Mouse (Mus musculus): Measurements from ENCODE around the gene Sdk2. TPM values are rescaled to one million over a fixed set of nuclear protein-coding genes. Genes with fewer than 3 reads are reported as not detected.

Sdk2 gene
- polyA plus RNA-seq, 1 experiment from 2014 or later: 1.9 TPM

GRCm38 (mm10) chr11:113948676-113949075, 118.2 kb downstream of the Sdk2 start:
- Histone ChIP-seq H3K27ac (replicated peaks) (no peak overlapping the region), H3K4me1 (peaks cover 54% of the 10 kb centered on the region), H3K36me3 (replicated peaks) (no peaks in the 10 kb centered on the region), H3K9me3 (no peaks in the 10 kb centered on the region), H3K27me3 (replicated peaks; ENCODE audit: low read depth, poor library complexity, severe bottlenecking) (0 out of 2 replicates have a peak, but pooled peaks cover 5% of the 10 kb centered on the region), H3K4me3 (no peak overlapping the region)
- no peak for DNase-seq (ENCODE audit: low spot score)
- 87% methylated on average over 8 of the region's 8 CpGs for WGBS

GRCm38 (mm10) chr11:113942101-113942735, 124.6 kb downstream of the Sdk2 start:
- 56% methylated on average over 9 of the region's 9 CpGs for WGBS
- Histone ChIP-seq H3K27me3 (replicated peaks; ENCODE audit: low read depth, poor library complexity, severe bottlenecking) (peaks cover 11% of the 10 kb centered on the region; the same call in 1 of the 2 replicates), H3K27ac (replicated peaks) (no peak overlapping the region)

GRCm38 (mm10) chr11:113933678-113934077, 133.2 kb downstream of the Sdk2 start:
- no peaks in the 10 kb centered on the region for H3K9me3 ChIP-seq
- WGBS: 65% methylated on average over 9 of the region's 9 CpGs
- no peak overlapping the region for H3K27ac ChIP-seq (replicated peaks)
- H3K36me3 ChIP-seq (replicated peaks): no peaks in the 10 kb centered on the region
- no peak for DNase-seq (ENCODE audit: low spot score)
- no peaks in the 10 kb centered on the region for H3K27me3 ChIP-seq (replicated peaks; ENCODE audit: low read depth, poor library complexity, severe bottlenecking)
- peaks cover 56% of the 10 kb centered on the region for H3K4me1 ChIP-seq
- H3K4me3 ChIP-seq: no peak overlapping the region

More at GRCm38 (mm10) chr11:113942101-113942735, 124.6 kb downstream of the Sdk2 start:
- Histone ChIP-seq H3K9me3 (no peaks in the 10 kb centered on the region), H3K4me3 (no peak overlapping the region), H3K4me1 (peaks cover 41% of the 10 kb centered on the region), H3K36me3 (replicated peaks) (no peaks in the 10 kb centered on the region)
- no peak for DNase-seq (ENCODE audit: low spot score)

GRCm38 (mm10) chr11:113932909-113933308, 133.9 kb downstream of the Sdk2 start:
- H3K27me3 ChIP-seq (replicated peaks; ENCODE audit: low read depth, poor library complexity, severe bottlenecking): no peaks in the 10 kb centered on the region
- 83% methylated on average over 7 of the region's 7 CpGs for WGBS
- no peak overlapping the region for H3K4me3 ChIP-seq
- H3K4me1 ChIP-seq: peaks cover 63% of the 10 kb centered on the region
- DNase-seq (ENCODE audit: low spot score): no peak
- no peak overlapping the region for H3K27ac ChIP-seq (replicated peaks)
- H3K36me3 ChIP-seq (replicated peaks): no peaks in the 10 kb centered on the region
- no peaks in the 10 kb centered on the region for H3K9me3 ChIP-seq

GRCm38 (mm10) chr11:113931701-113932100, 135.1 kb downstream of the Sdk2 start:
- Histone ChIP-seq H3K36me3 (replicated peaks) (no peaks in the 10 kb centered on the region), H3K4me3 (no peak overlapping the region), H3K27ac (replicated peaks) (0 out of 2 replicates have a peak overlapping the region, but pooled peaks have one; percentile 41), H3K9me3 (no peaks in the 10 kb centered on the region), H3K4me1 (peaks cover 66% of the 10 kb centered on the region), H3K27me3 (replicated peaks; ENCODE audit: low read depth, poor library complexity, severe bottlenecking) (no peaks in the 10 kb centered on the region)
- WGBS: 47% methylated on average over 4 of the region's 4 CpGs
- DNase-seq (ENCODE audit: low spot score): no peak

- H3K27ac ChIP-seq (replicated peaks): no peak overlapping the region
- 86% methylated on average over 11 of the region's 11 CpGs for WGBS
- no peaks in the 10 kb centered on the region for H3K9me3 ChIP-seq
- no peaks in the 10 kb centered on the region for H3K27me3 ChIP-seq (replicated peaks; ENCODE audit: low read depth, poor library complexity, severe bottlenecking)
- no peak overlapping the region for H3K4me3 ChIP-seq
- H3K4me1 ChIP-seq: peaks cover 59% of the 10 kb centered on the region
- DNase-seq (ENCODE audit: low spot score): no peak
- H3K36me3 ChIP-seq (replicated peaks): no peaks in the 10 kb centered on the region
Observed at GRCm38 (mm10) chr11:113930112-113930511, 136.7 kb downstream of the Sdk2 start.

- WGBS: 84% methylated on average over 2 of the region's 2 CpGs
Observed at GRCm38 (mm10) chr11:113928831-113929230, 138.0 kb downstream of the Sdk2 start.

GRCm38 (mm10) chr11:113928291-113928690, 138.6 kb downstream of the Sdk2 start:
- WGBS: 86% methylated on average over 9 of the region's 9 CpGs
- Histone ChIP-seq H3K4me1 (peaks cover 46% of the 10 kb centered on the region), H3K4me3 (no peak overlapping the region), H3K27me3 (replicated peaks; ENCODE audit: low read depth, poor library complexity, severe bottlenecking) (no peaks in the 10 kb centered on the region), H3K9me3 (no peaks in the 10 kb centered on the region), H3K36me3 (replicated peaks) (no peaks in the 10 kb centered on the region), H3K27ac (replicated peaks) (no peak overlapping the region)
- no peak for DNase-seq (ENCODE audit: low spot score)

More at GRCm38 (mm10) chr11:113928831-113929230, 138.0 kb downstream of the Sdk2 start:
- Histone ChIP-seq H3K9me3 (no peaks in the 10 kb centered on the region), H3K36me3 (replicated peaks) (no peaks in the 10 kb centered on the region), H3K27me3 (replicated peaks; ENCODE audit: low read depth, poor library complexity, severe bottlenecking) (no peaks in the 10 kb centered on the region), H3K4me1 (peaks cover 51% of the 10 kb centered on the region), H3K27ac (replicated peaks) (no peak overlapping the region), H3K4me3 (no peak overlapping the region)
- DNase-seq (ENCODE audit: low spot score): no peak

GRCm38 (mm10) chr11:113927826-113928225, 139.0 kb downstream of the Sdk2 start:
- Histone ChIP-seq H3K36me3 (replicated peaks) (no peaks in the 10 kb centered on the region), H3K27ac (replicated peaks) (no peak overlapping the region), H3K27me3 (replicated peaks; ENCODE audit: low read depth, poor library complexity, severe bottlenecking) (no peaks in the 10 kb centered on the region), H3K4me3 (no peak overlapping the region), H3K9me3 (no peaks in the 10 kb centered on the region), H3K4me1 (peaks cover 47% of the 10 kb centered on the region)
- DNase-seq (ENCODE audit: low spot score): no peak
- 78% methylated on average over 3 of the region's 3 CpGs for WGBS

GRCm38 (mm10) chr11:113927231-113927630, 139.6 kb downstream of the Sdk2 start:
- H3K36me3 ChIP-seq (replicated peaks): no peaks in the 10 kb centered on the region
- WGBS: 91% methylated on average over 11 of the region's 11 CpGs
- no peak overlapping the region for H3K27ac ChIP-seq (replicated peaks)
- H3K4me1 ChIP-seq: peaks cover 45% of the 10 kb centered on the region
- no peaks in the 10 kb centered on the region for H3K27me3 ChIP-seq (replicated peaks; ENCODE audit: low read depth, poor library complexity, severe bottlenecking)
- no peak overlapping the region for H3K4me3 ChIP-seq
- DNase-seq (ENCODE audit: low spot score): no peak
- no peaks in the 10 kb centered on the region for H3K9me3 ChIP-seq

- no peak overlapping the region for H3K4me3 ChIP-seq
- peak overlapping the region; percentile 61; the same call in 1 of the 2 replicates for H3K27ac ChIP-seq (replicated peaks)
- no peaks in the 10 kb centered on the region for H3K36me3 ChIP-seq (replicated peaks)
- no peak for DNase-seq (ENCODE audit: low spot score)
- H3K27me3 ChIP-seq (replicated peaks; ENCODE audit: low read depth, poor library complexity, severe bottlenecking): no peaks in the 10 kb centered on the region
- H3K9me3 ChIP-seq: peaks cover 4% of the 10 kb centered on the region; the same call in 1 of the 2 replicates
- peaks cover 11% of the 10 kb centered on the region for H3K4me1 ChIP-seq
- WGBS: 64% methylated on average over 5 of the region's 5 CpGs
Observed at GRCm38 (mm10) chr11:113923137-113923536, 143.7 kb downstream of the Sdk2 start.

- 73% methylated on average over 16 of the region's 16 CpGs for WGBS
- H3K4me3 ChIP-seq: no peak overlapping the region
- no peaks in the 10 kb centered on the region for H3K36me3 ChIP-seq (replicated peaks)
- peaks cover 21% of the 10 kb centered on the region for H3K4me1 ChIP-seq
- H3K27ac ChIP-seq (replicated peaks): no peak overlapping the region
- DNase-seq (ENCODE audit: low spot score): no peak
- H3K9me3 ChIP-seq: no peaks in the 10 kb centered on the region
- H3K27me3 ChIP-seq (replicated peaks; ENCODE audit: low read depth, poor library complexity, severe bottlenecking): no peaks in the 10 kb centered on the region
Observed at GRCm38 (mm10) chr11:113903131-113903860, 163.6 kb downstream of the Sdk2 start.

GRCm38 (mm10) chr11:113901906-113902305, 164.9 kb downstream of the Sdk2 start:
- no peak overlapping the region for H3K27ac ChIP-seq (replicated peaks)
- no peak for DNase-seq (ENCODE audit: low spot score)
- no peak overlapping the region for H3K4me3 ChIP-seq
- WGBS: 90% methylated on average over 7 of the region's 7 CpGs
- peaks cover 11% of the 10 kb centered on the region for H3K4me1 ChIP-seq
- H3K27me3 ChIP-seq (replicated peaks; ENCODE audit: low read depth, poor library complexity, severe bottlenecking): no peaks in the 10 kb centered on the region
- H3K9me3 ChIP-seq: no peaks in the 10 kb centered on the region
- no peaks in the 10 kb centered on the region for H3K36me3 ChIP-seq (replicated peaks)
